Mouse (Mus musculus): ENCODE results near the gene Msl1.

- TF ChIP-seq CTCF (conservative IDR thresholded peaks at IDR 0.05; ENCODE audit: insufficient read depth, insufficient read length, low read depth, low read length) = no peak
- no peak for TF ChIP-seq POLR2A (IDR thresholded peaks at IDR 0.05; ENCODE audit: low read depth, low read length)
Measured at GRCm38 (mm10) chr11:98785214-98785613, 10.1 kb upstream of the Msl1 start.

All from kidney, adult 2 months (tissue).